Mouse (Mus musculus): ENCODE results near the gene Acsm1.
"Not testable (repeated sequence)": the region's sequence is repeated elsewhere in the genome, so short reads cannot be mapped to it uniquely, and the experiment has no call there.

The Acsm1 gene

DNA sequence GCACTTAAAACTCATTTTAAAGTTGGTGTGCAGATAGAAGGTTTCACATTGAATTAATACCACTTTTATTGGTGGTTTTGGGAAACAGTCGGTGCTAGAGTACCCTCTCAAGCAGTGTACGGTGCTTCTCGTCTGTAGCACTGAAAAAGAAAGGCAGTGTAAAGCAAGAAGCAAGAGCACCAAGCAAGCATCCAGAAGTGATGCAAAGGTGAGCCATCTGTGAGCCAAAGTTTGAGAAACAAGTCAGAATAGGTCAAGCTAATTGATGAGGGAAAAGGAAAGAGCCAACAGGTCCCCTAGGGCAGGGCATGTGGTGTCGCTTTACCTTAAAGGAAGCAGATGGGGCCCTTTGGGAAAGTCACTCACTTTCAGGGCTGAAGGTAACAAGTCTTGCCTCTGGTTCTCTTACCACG is at the start of gene Acsm1:
Acsm1 (plus strand) TSS at position 363 of the 413 bp plus-strand sequence.
- DNase-seq: no peak

DNA sequence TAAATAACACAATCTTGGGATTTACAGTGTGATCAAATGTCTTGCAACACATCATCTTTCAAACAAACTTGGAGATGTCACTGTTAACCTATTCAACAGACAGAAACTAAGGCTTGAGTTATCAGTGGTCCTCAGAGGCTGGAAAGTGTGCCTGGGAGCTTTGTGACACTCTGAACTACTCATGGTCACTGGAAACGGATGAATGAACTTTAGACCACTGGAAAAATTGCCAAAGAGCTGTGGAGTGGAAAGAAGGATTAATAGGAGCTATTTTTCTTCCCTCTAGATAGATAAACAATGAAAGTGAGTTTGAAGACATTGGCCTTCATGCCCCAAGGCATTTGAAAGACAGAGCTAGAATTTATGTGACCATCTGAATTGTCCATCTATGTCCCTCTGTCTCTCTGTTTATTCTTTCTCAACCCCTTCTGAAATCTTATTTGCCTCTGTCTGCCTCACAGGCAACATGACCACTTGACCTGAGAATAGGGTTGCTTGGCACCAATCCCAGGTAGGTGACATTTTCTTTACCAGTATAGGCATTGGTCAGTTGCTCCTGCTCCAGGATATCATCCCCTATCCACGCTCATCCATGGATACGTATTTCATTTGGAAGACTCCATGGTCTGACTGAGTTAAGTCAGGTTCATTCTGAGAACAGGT is 46.9 kb upstream of the Acsm1 start:
- peak; percentile 2 to 3 for DNase-seq

DNA sequence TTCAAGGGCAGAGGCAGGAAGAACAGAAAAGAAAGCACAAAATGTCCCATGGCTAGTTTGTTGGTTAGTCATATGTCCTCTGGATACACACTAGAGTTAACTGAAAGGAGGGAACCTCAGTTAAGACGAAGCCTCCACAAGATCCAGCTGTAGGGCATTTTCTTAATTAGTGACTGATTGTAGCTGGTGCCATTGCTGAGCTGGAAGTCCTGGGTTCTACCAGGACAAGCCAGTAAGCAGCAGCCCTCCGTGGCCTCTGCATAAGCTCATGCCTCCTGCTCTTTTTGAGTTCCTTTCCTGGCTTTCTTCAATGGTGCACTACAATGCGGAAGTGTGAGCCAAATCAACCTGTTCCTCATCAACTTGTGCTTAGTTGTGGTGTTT is 46.4 kb upstream of the Acsm1 start:
- DNase-seq: no peak

DNA sequence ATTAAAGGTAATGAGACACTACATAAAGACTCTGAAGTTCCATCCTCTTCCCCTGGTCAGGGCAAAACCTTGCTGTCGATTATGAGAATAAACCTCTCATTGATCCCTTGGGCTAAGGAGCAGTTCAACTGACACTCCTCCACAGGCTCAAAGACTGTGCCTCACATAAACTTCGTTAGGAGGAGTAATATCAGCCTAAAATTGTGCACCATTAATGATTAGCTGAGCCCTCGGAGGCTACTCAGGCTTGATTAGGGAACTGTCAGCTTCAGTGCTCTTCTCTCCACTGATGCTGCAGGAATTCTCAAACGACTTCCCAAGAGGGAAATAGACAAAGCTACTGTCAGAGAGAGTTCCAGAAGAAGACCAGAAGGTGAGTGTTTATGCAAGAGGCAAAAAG is 45.4 kb upstream of the Acsm1 start:
- no peak for DNase-seq

DNA sequence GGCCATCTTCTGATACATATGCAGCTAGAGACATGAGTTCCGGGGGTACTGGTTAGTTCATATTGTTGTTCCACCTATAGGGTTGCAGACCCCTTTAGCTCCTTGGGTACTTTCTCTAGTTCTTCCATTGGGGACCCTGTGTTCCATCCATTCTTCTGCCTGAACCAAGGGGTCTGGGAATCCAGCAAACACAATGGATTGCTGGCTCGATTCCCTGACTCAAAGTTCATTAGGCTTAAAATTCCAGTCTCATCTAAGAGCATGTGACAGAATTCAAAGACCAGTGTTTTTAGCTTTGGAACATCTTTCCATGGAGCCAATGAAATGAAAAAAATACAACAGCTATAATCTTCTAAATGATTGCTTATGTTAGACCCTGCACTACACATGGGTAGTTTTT is 44.4 kb upstream of the Acsm1 start:
- DNase-seq: not testable (repeated sequence)

GRCm38 (mm10) chr7:119594530-119595107 is 12.2 kb upstream of the Acsm1 start:
- no peak for DNase-seq

DNA sequence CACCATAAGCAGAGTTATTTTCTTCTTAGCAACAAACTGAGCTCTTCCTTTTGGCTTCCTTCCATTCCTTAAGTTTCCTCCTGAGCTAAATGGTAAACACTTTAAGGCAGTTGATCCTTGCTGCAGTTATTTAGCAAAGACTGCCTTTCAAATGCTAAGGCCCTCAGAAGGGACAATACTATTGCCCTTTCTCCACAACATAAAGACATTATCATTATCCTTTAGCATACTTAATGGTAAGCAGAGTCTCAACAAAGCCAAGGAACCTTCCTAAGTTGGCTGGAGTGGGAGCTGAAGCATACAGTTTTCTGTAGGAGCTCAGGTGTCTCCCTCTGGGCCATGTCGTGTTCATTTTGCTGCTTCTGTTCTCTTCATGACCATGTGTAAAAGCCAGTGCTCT is 11.5 kb upstream of the Acsm1 start:
- no peak for DNase-seq

- no peak for DNase-seq
Measured at GRCm38 (mm10) chr7:119596536-119596935, 10.3 kb upstream of the Acsm1 start.

- no peak for DNase-seq
Measured at GRCm38 (mm10) chr7:119601195-119601953, 5.5 kb upstream of the Acsm1 start.

DNA sequence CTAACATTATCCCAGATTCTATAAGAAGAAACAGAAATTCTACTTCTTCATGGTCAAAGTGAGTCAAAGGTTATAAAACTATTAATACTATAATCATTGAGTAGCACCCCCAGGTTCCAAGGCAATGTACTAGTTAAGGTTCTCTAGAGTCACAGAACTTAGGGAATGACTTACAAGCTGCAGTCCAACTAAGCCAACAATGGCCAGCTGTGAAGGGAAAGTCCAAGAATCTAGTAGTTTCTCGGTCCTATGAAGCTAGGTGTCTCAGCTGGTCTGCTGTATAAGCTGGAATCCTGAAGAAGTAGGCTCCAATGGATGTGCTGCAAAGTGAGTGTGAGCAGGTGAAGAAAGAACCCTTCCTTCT is 4.9 kb upstream of the Acsm1 start:
- DNase-seq: no peak

DNA sequence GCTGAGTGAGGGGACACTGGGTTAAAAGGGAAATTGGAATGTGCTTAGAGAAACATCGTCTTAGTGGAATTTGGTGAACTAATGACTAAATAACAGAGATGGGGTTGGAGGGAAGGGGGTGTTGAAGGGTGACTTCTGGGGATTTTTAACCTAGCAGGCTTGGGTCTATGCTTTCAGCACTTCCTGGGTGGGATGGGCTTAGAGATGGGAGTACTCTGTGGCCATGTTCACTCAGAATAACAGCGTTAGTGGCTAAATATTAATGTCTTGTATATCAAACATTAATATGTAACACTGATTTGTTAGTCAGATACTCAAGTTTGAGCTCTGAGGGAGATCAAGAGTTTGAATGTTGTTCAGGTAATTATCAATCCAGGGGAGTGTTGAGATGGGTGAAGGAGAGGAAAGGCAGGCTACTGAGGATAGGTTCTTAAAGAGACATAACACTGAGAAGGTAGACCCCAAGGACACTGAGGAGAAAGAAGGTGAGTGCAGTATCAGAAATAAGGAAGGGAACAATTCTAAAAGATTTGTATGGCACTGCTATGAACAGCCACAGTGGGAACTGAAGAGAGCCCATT is 1.8 kb upstream of the Acsm1 start:
- no peak for DNase-seq

GRCm38 (mm10) chr7:119605926-119606663 is 731 bp upstream of the Acsm1 start:
- no peak for DNase-seq

DNA sequence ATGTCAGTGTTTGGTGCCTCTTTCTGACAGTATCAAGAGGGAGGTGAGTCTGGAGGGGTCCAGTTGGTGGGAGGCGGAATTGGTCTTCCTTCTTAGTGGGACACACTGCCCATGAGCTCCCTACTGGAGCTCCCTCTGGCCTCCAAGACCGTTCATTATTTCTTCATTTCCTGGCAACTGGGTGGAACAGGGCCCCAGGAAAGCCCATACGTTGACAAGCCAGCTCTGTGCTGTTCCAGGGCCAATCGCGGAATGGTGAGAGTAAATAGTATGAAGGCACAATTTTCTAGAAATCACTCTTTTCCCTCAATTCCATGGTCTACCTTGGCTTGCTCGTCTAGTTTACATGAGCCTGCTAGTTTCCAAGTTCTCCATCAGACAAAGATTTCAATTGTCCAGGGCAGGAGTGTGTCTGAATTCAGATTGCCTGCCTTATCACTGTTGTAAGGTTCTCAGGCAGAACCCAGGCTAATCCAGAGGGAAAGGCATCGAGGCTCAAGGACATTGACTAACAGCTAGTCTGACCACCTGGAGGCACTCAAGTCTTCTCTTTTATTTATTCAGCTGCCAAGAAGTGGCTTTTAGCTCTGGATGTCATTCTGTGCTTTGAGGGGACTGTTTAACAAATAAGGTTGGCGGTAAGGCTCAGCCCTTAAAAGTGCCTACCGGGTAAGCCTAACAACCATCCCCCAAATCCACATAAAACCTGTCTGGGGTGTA is 1.1 kb downstream of the Acsm1 start:
- no peak for DNase-seq

GRCm38 (mm10) chr7:119616531-119616930 is 9.7 kb downstream of the Acsm1 start:
- peak; percentile 24 to 30 for DNase-seq

DNA sequence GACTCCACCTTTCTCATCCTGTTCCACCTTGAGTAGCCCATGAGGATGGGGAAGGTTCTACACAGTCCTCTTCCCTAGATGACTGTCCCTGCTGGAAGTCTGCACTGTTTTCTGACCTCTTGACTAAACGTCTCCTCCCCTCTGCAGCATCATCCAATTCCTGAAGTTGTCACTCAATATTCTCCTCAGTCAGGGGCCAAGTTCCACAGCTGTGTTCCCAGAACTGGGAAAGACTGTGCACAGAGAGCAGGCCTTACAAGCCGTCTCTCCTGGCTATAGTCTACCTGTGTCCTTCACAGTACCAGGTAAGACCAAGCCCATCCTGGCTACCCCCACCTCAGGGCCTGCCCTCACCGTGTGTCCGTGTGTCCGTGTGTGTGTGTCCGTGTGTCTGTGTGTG is 10.8 kb downstream of the Acsm1 start:
- no peak for DNase-seq

GRCm38 (mm10) chr7:119618209-119618935 is 11.5 kb downstream of the Acsm1 start:
- peak in 1 of 2 experiments; percentile 3 for DNase-seq

DNA sequence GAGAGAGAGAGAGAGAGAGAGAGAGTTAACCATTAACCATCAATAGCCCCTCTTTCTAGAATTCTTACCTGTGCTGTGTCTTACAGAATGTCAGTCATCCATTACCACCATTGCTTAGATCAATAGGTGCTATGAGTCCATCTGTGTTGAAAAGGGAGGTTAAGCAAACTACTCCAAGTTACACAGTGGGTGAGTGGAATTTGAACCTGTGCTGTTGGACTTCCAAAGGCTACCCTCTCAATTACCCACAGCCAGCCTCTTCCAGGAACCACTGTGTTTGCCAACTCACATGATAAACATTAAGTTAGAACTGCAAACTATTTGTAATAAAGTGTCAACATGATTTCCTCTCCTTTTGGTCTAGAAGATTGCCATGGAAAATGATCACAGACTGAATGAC is 13.3 kb downstream of the Acsm1 start:
- no peak for DNase-seq

GRCm38 (mm10) chr7:119638773-119639172 is 31.9 kb downstream of the Acsm1 start:
- no peak for DNase-seq

- DNase-seq: no peak
Measured at GRCm38 (mm10) chr7:119642307-119642706, 35.5 kb downstream of the Acsm1 start.

GRCm38 (mm10) chr7:119667893-119668292 is 61.1 kb downstream of the Acsm1 start:
- no peak for DNase-seq

DNA sequence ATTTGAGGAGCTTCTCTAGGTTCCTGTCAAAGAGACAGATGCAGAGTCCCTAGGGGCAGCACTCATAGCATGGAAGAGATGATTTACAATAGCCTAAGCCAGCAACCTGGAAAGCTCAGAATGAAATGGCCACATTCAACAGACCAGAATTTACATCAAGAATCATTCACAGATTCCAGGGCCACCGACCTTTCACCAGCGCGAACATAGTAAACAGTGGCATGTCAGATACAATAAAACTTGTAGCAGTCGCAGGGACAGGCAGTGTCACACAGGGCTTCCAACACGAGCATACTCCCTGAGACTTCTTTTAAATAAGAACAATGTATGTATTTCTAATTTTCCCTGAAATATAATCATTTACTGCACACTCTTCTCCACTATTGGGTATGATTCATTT is 63.6 kb downstream of the Acsm1 start:
- no peak for DNase-seq

- peak; percentile 28 to 32 for DNase-seq
Measured at GRCm38 (mm10) chr7:119670925-119671324, 64.1 kb downstream of the Acsm1 start.

Data from cerebellum, postnatal 10 days (tissue).